Mouse (Mus musculus) heart, adult 8-10 months (tissue): ENCODE data around the gene Il1r1. TPM values are rescaled to one million over a fixed set of nuclear protein-coding genes. Genes with fewer than 3 reads are reported as not detected.
"Not testable (repeated sequence)": the region's sequence is repeated elsewhere in the genome, so short reads cannot be mapped to it uniquely, and the experiment has no call there.

Source experiments
- DNase-seq: peaks from one replicate; pipeline ENCODE4 v3.0.0; 2022; ENCODE audit warnings: low spot score
- total RNA-seq, 4 experiments: library from RNA; stranded (reverse); gene quantifications; 2 replicates each; pipeline ENCODE4 v1.2.4; 2022

Gene Il1r1
- total RNA-seq, 4 experiments from 2014 or later: 4.2 to 5.4 (median 5.1) TPM

DNA sequence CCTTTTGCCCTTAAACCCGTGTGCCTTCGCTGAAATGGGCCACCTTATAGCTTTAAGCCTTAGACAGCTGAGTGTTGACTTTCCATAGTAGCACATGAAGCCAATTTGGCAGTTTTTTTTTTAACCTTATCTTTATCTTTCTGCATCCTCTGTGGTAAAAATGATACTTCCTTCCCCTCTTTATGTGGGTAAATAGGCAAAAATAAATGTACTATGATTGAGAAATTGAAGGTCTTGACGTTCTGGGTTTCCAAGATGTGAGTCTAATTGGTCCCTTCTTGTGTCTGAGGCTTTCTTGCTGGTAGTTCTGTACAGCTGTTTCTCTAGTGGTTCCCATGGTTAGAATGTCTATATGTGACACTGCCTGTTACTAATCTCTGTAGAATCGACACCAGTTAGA, 46.2 kb downstream of the Il1r1 start:
- no peak for DNase-seq

DNA sequence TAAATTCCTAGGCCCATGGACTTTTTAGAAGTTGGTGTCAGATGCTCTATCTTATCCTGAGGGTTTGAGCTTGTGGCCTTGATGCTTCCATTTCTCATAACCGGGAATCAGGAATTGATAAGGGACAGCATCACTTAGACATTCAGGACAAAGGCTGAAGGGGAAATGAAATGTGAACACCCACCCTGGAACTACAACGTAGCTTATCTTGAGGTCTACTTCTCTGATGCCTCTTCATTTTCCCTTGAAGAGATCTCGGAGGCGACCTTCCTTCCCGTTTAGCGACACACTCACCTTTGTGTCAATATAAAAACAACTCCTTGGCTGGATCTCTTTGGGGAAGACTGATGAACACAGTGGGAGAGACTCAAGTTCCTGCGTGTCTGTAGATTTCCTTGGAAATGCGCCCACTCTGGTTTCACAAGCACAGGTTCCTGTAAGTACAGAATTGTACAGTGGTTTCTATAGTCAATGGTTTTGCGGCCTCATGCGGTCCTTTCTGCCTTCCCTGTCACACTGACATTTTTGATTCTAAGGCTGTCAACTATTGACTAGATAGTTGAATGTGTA, 46.7 kb downstream of the Il1r1 start:
- no peak for DNase-seq

DNA sequence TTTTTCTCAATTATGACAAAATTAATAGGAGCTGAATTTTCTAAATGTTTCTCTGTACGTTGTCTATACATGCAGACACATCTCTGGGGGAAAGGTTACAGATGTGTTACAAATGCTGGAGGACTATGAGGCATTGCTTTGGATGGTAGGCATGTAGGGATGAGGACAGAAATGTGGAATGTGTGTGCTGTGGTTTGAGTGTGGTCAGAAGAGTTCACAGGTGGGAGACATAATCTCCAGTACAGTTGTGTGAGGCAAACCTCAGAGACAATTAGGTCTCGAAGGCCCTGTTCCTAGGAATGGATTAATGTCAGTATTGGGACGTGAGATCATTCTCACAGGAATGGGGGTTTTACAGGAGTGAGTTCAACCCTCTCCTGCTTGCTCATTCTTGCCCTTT, 47.3 kb downstream of the Il1r1 start:
- no peak for DNase-seq

DNA sequence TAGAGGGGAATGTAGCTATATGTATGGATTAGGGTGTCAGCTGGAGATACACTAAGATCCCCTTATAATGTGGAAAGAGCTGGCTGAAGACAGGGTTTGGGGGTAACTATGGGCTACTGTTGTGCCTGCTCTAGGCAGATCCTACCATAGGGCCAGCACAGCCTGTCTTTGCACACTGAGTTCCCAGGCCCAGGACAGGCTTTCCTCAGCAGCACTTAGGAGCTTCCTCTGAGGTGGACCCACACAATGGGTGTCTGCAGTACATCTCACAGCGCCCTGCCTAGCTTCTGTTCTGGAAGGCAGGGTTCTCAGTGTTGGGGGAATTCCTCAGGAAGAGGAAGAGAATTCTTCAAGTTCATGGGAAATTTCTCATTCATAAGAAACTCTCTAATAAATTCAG, 48.6 kb downstream of the Il1r1 start:
- DNase-seq: no peak

DNA sequence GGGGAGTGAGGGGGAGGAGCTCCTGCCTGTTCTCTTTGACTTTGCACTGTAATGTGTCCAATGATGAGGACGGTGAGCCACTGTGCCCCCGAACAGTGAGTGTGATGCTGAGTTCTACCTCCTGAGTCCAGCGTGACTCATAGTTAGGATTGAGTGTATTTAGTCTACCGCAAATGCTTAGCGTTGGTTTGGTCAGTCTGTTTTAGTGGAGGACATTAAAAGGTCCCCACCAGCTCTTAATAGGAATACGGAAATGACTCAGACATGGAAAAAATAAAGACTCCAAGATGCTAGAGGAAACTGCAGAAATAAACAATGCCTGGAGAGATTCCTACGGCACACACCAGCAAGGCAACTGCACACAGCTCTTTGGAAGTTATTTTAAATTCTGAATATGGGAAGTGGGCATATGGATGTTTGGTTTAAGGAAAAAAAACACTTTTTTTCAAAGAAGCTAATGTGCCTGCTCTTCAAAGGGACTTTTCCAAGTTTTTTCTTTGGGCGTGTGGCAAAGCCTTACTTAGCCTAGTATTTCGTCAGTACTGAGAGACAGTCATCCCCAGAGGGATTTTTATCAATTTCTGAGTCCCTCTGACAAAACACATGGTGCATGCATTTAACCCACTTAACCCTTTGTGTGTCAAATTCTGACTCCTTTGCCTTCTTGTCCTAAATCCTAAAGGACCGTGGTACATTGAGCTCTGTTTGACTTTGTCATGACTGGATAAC, 50.6 kb downstream of the Il1r1 start:
- DNase-seq: peak; percentile 63

DNA sequence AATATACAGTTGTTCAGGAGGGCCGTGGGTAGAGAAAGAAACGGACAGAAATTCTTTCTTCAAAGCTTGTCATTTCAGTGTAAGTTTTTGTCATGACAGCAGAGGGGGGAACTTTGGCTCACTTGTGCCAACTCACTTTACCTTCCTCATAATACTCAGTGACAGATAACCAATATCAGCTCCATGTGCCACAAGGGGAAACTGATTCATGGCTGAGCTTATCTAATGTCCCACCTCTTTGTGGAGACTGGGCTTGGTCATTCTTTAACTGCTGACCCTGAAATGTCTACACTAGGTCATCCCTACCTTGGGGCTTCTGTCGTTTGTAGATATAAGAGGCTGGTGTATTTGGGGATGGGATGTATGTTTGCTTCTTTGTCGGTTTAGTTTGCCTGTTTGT, 53.1 kb downstream of the Il1r1 start:
- DNase-seq: no peak

DNA sequence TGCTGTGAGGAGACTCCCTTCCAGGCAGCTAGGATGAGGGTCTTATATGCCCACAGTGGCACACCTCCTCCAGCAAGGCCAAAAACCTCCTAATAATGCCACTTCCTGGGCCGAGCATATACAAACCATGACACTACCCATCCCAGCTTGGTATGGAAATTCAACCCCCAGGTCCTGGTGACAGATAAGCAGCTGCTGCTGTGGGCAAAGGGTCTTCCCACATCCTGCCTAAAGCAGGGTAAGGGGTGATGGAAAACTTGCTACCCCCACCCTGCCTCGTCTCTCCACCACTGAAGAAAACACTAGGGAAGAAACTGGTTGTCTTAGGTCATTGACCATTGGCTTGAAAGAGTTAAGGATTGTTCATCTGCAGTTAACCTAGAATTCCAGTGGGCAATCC, 53.8 kb downstream of the Il1r1 start:
- DNase-seq: no peak

DNA sequence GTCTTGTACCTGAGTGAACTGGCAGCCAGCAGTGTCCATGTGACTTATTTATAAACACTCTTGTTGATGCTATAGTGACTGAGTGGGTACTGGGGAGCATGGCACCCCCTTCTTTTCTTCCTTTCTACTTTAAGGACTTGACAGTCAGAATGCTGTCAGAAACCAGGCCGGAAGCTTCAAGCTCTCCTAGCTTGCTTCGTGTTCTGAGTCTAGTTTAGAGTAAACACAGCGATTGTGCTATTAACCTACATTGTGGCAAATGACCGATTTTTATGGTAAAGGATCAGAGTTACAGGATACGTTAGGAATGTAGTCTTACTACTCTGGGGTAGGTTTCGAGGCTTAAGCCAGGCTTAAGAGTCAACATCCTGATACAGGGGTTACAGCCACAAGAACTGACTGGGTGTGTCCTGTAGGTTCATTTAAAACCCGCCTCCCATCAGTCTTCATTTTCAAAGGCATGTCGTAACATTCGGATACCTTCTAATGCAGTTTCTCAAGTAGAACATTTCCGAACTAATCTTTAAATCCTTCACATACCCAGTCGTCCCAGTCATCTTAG, 54.4 kb downstream of the Il1r1 start:
- DNase-seq: no peak

DNA sequence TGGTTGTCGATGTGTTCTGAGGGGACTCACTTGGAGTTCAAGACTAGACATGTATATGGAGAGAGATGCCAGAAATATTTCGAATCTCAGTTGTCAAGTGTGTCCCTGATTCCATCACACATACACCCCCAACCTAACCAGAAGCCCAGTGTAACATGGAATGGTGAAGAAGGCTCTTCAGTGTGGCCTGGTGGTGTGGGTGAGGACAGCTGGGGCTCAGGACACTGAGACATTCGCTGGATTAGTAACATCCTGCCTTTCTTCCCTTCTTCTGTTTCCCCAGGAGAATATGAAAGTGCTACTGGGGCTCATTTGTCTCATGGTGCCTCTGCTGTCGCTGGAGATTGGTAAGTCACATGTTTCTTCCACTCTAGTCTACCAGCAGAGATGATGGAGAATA, 57.1 kb downstream of the Il1r1 start:
- no peak for DNase-seq

DNA sequence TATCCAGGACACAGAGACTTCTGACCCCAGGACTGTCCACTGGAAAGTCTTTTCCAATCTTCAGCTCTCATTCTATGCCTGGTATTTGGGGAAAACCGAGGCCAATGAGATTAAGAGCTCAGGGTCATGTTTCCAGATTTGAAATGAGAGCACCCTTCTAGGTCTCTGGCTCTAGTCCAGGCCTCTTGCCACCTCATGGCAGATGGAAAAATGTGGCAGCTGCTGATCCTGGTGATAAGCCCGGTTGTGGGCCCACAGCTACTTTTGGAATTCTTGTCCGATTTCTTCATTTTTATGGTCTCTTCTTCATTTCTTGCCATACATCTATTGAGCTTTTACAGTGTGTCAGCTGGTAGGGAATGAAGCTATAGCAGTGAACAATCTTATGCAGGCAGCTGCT, 57.5 kb downstream of the Il1r1 start:
- no peak for DNase-seq

DNA sequence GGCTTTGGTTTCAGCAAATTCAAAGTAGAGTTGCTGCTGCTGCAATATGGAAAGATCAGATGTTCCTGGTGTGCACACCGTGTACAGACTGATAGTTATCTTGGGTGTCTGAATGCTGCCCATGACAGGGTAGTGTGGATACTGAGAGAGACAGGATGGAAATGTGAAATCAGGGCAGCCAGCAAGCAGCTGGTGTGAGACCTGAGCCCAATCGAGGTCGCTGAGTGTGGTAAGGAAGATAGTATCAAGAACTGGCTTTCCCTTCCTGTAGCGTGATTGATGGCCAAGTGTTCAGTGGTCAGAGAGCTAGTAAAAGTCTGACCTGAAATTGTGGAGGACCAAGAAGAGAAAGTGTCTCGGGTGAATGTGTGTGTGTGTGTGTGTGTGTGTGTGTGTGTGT, 59.1 kb downstream of the Il1r1 start:
- no peak for DNase-seq

DNA sequence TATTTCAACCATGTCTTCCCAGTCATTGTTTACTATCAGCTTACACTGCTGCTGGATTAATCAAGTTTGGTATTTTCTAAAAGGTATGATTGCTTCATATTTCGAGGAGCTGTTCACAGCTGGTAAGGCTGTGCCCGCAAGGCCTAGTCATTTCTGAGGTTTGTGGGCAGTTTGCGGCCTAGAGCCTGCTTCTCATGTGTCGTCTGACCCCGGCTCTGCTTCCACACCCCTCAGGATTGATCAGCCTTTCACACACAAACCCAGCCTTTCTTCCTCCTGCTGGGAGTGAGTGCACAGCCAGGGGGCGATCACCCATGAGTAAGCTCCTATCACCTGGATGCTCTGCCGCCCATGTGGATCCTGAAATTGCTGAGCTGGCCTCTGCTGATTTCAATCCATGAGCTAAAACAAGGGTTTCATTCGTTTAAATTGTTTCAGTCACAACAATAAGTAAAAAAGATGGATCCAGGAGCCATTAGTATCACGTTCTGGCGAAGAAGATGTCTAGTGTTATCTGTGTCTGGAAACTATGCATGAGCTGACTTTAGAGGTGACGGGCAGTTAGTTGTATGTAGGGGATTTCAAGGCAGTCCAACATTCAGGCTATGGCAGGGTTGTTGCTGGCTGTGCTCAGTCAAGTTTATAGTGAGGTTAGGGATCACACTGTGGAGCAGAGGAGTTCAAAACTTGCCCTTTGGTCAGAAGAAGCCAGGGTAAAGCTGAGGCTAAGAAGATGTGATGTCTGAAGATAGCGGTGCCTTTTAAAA, 65.8 kb downstream of the Il1r1 start:
- no peak for DNase-seq

DNA sequence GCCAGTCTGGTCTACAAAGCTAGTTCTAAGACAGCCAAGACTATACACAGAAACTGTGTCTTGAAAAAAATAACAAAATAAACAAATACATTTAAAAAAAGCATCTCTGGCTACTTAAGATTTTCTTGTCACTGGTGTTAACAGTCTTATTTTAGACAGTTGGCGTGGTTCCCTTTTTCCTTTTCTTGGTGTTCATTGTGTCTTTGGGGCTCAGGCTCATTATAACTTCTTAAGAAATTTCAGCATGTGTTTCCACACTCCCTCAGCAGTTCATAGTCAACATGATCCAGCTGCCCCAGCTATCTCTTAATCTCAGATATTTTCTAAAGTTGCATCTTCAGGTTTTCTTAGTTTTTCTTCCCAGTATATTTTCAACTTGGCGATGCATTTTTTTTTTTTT, 67.4 kb downstream of the Il1r1 start:
- DNase-seq: no peak

DNA sequence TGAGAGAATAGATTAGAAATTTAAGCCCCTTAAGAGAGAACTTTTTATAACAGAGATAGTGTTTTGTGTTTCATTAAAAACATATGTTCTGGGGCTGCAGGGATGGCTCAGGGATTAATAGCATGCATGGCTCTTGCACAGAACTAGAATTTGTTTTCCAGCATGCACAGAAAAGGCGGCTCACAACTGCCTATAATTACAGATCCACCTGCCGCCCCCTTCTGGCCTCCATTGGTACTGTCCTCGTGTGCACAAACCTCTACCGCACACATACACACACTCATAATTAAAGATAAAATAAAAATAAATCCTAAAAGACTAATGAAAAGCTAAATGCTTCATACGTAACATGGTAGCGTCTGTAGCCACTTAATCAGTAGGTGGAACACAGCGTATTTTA, 69.0 kb downstream of the Il1r1 start:
- DNase-seq: no peak

DNA sequence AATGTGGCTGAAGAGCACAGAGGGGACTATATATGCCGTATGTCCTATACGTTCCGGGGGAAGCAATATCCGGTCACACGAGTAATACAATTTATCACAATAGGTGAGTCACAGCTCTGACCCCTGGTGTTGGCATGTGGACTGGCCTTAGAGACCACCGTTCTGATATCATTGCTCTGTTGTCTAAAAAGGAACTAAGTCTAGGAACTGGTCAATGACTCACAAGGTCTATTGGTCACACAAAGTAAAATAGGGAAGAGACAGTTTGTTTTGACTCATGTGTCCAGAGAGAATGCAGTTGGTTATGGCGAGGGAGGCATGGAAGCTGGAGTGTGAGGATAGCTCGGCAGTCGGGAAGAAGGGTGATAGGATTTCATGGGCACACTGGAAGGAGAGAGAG, 69.9 kb downstream of the Il1r1 start:
- DNase-seq: no peak

DNA sequence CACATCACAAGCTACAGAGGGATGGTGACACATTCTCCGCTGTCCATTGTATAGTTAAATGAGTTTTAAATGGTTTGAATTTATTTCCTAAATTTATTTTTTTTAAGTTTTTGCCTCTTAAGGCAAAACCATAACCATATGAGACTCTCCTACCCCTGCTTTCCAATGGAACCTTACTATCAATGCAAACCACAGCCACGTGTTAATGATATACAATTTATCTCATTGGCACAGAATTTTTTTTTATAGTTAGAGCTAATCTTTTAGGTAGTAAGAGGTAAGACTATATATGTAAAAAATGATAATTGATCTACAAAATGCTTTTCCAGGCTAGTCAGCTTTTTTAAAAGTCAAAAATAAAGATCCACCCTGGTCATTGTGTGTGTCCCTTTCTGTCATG, 73.2 kb downstream of the Il1r1 start:
- DNase-seq: no peak

DNA sequence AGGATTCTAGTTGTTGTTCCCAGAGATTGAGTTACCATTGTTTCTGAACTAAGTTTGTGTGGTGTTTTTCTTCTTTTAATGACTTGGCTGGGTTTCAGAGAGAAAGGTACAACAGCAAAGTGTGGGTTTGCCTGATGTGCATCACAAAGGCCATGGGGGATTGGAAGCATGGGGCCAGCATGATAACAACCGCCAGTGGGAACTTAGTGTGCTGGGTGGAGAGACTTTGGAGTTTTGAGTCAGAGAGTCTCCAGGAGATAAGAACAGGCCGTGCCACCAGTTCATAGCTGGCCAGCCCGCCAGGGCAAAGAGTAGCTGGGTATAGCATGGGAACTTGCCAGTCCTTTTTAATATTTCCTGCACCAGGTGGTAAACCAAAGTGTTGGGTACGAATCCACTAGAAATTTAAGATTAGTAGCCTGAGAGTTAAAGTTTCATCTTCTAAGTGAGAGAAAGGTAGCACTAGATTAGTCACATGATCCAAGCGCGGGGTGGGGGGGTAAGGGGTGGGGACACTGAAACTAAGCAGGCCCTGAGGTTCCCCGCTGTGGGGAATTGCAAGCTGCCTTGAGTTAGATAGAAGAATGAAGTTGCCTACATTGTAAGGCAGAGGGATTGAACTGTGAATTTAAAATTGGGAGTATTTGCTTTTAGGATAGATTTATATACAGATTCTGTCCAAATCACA, 78.4 kb downstream of the Il1r1 start:
- no peak for DNase-seq

DNA sequence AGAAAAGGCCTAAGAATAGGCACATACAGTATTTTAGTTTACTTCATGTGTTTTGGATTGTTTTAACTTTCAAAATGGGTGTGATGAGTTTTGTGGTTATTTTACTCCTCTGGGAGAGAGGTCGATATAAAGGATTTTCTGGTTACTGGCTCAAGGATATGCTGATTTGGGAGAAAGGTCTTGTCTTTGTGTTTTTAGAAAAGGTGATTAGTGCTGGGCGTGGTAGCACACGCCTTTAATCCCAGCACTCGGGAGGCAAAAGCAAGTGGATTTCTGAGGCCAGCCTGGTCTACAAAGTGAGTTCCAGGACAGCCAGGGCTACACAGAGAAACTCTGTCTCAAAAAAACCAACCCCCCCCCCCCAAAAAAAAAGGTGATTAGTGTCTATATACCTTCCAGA, 79.4 kb downstream of the Il1r1 start:
- DNase-seq: not testable (repeated sequence)

DNA sequence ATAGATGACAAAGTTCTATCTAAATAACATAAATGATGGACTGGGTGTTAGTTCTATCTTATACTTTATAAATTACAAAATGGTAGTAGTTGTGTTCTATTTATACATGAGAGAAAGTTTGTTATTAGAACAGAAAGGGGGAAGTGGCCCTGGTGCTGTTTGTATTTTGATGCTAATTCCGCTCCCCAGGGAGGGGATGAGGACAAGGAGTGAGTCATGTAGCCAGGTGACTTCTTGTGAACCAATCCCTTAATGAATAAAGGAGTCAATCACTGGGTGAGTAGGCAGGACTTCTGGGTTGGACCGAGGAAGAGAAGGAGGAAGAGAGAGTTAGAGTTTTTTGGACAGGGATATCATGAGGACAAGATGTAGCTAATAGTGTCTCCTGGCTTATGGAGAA, 81.2 kb downstream of the Il1r1 start:
- DNase-seq: no peak

DNA sequence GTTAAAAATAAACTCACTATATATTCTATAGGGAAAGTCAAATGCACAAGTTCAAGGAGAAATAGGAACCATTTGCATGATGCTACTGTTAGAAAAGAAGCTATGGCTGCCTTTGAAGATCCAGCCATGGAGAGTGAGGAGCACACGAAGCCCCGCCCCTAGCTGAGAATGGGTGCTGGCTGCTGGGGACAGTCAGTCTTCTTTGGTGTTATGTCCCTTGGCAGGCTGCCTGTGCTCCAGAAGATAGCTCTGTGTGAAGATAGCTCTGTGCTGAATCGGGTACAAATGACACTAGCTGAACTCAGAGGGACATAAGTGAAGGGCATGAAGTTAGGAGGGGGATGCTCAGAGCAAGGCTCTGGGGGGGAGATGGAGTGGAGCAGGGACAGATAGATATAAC, 86.2 kb downstream of the Il1r1 start:
- no peak for DNase-seq

DNA sequence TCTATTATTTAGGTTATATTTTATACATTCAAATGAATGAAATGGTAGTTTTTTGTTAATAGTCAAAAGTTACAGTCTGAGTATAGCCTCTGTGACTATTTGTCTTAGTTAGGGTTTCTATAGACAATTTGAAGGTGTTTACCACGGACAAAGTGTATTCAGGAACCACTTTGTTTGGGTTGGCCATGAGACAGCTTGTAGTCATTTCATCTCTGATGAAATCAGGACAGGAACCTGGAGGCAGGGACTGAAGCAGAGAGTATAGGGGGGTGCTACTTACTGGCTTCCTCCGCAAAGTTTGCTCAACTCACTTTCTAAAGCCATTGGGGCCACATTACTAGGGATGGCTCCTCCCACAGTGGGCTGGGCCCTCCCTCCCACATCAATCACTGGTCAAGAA, 86.7 kb downstream of the Il1r1 start:
- no peak for DNase-seq

DNA sequence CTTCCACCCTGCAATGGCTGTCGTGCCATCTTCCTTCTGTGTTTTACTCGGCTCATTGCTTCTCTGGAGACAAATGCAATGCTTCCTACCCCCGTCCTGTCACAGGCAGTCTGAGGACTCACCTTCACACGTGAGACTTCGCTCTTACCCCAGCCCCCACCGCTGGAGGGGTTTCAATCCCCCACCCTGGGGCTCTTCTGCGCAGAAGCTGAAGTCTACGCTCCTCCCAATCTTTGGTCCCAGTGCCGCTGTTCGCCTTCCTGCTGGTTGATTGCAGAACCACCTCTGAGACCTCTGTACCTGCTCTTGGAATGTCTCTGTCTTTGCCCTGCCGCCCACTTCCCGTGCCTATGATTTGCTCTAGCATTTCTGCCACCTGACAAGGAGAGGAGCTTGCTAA, 89.1 kb downstream of the Il1r1 start:
- no peak for DNase-seq
